Mouse (Mus musculus): Measurements from ENCODE around the gene Col3a1.

DNA sequence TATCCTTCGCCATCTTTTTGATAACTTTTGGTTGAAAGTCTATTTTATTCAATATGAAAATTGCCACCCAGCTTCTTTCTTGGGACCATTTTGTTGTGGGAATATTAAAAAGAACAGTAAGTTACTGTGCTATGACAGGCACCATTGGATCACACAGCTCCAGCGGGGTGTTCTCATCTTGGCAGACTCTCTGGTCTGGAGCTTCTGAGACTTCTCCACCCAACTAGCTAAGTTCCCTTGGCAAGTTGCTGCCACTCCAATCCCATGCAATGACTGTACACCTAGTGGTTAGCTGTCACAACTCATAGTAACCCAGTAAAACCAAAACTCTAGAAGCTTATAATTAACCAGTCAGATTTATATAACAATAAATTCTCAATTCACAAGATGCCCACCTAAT lies 51.9 kb downstream of the Col3a1 start:
- TF ChIP-seq IRF4 (IDR thresholded peaks at IDR 0.05; ENCODE audit: low read depth, low read length): no peak
- no peak for TF ChIP-seq CTCF (conservative IDR thresholded peaks at IDR 0.05 in 1 of 2, IDR thresholded peaks at IDR 0.05 in 1 of 2; ENCODE audit: low read depth in 2 of 2, low read length in 2 of 2)
- no peak for TF ChIP-seq POLR2A (IDR thresholded peaks at IDR 0.05; ENCODE audit: low read depth, low read length)
- TF ChIP-seq RCOR1 (conservative IDR thresholded peaks at IDR 0.05; ENCODE audit: low read depth, low read length): no peak
- no peak for TF ChIP-seq POLR2AphosphoS2 (IDR thresholded peaks at IDR 0.05; ENCODE audit: low read depth, low read length)
- TF ChIP-seq HCFC1 (IDR thresholded peaks at IDR 0.05; ENCODE audit: low read depth, low read length): no peak
- TF ChIP-seq ELF1 (IDR thresholded peaks at IDR 0.05; ENCODE audit: low read depth, low read length): no peak
- no peak for TF ChIP-seq NRF1 (IDR thresholded peaks at IDR 0.05; ENCODE audit: low read depth, low read length)
- TF ChIP-seq EP300 (IDR thresholded peaks at IDR 0.05; ENCODE audit: low read length): no peak
- no peak for TF ChIP-seq MEF2A (IDR thresholded peaks at IDR 0.05; ENCODE audit: borderline replicate concordance, low read depth, low read length)
- TF ChIP-seq MAX (IDR thresholded peaks at IDR 0.05; ENCODE audit: low read length): no peak
- TF ChIP-seq JUN (IDR thresholded peaks at IDR 0.05; ENCODE audit: insufficient read depth, low read depth, low read length): no peak
- TF ChIP-seq ZMIZ1 (IDR thresholded peaks at IDR 0.05; ENCODE audit: low read depth, low read length): no peak

Measured in CH12.LX (cell line).